Mouse (Mus musculus): Measurements from ENCODE around the gene Gm21663.

- no peak for TF ChIP-seq POLR2A (IDR thresholded peaks at IDR 0.05; ENCODE audit: borderline replicate concordance, control insufficient read depth, low read depth, low read length)
- no peak for TF ChIP-seq CTCF (IDR thresholded peaks at IDR 0.05; ENCODE audit: control insufficient read depth, insufficient read depth, low read length)
Observed at GRCm38 (mm10) chr5:25891321-25891720, 50.9 kb downstream of the Gm21663 start.
